Mouse (Mus musculus): ENCODE measurements around the gene Gps2.

GRCm38 (mm10) chr11:69917379-69917948 lies 3.8 kb downstream of the Gps2 start:
- peak in 1 of 2 experiments; percentile 51; a peak in 2 of 4 replicates for TF ChIP-seq POLR2A (IDR thresholded peaks at IDR 0.05; ENCODE audit: control insufficient read depth in 1 of 2, insufficient read depth in 1 of 2, low read depth in 1 of 2, low read length in 2 of 2, poor library complexity in 1 of 2)
- no peak for TF ChIP-seq POLR2AphosphoS2 (IDR thresholded peaks at IDR 0.05; ENCODE audit: low read length)
- TF ChIP-seq CTCF (IDR thresholded peaks at IDR 0.05 in 2 of 3, conservative IDR thresholded peaks at IDR 0.05 in 1 of 3; ENCODE audit: control insufficient read depth in 1 of 3, insufficient read depth in 1 of 3, low read depth in 2 of 3, low read length in 3 of 3, poor library complexity in 1 of 3, severe bottlenecking in 1 of 3): no peak
- TF ChIP-seq ETS1 (IDR thresholded peaks at IDR 0.05; ENCODE audit: low read depth, low read length): no peak
- TF ChIP-seq UBTF (IDR thresholded peaks at IDR 0.05; ENCODE audit: borderline replicate concordance, insufficient read depth, low read depth, low read length): no peak
- no peak for TF ChIP-seq MAFK (IDR thresholded peaks at IDR 0.05; ENCODE audit: borderline replicate concordance, low read depth, low read length)
- TF ChIP-seq CHD2 (IDR thresholded peaks at IDR 0.05; ENCODE audit: low read length): no peak
- TF ChIP-seq MXI1 (IDR thresholded peaks at IDR 0.05; ENCODE audit: low read depth, low read length): no peak
- no peak for TF ChIP-seq GATA1 (IDR thresholded peaks at IDR 0.05; ENCODE audit: low read depth, low read length)

Measured in MEL (cell line).